Mouse (Mus musculus): Measurements from ENCODE around the gene Uchl3.

DNA sequence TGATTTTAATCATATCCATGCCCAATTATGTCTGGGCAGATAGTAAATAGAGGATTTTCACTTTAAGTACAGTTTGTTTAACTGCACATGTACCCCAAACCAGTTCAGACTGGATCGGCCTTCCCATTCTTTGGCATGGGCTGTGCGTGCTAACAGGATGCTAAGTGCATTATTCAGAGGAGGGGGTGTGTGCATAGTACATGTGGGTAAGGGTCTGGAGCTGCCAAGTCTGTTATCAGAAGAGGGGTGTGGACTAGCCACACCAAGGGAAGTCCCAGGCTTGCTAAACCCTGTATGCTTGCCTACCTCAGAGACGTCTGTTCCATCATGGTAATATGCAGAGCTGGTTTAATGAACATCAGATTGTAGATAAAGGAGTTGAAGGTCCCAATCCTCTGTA, 10.5 kb downstream of the Uchl3 start:
- no peak for TF ChIP-seq CTCF (conservative IDR thresholded peaks at IDR 0.05; ENCODE audit: insufficient read depth, insufficient read length, low read depth, low read length)
- no peak for TF ChIP-seq POLR2A (IDR thresholded peaks at IDR 0.05; ENCODE audit: low read depth, low read length)

All from kidney, adult 2 months (tissue).